Mouse (Mus musculus) embryonic fibroblast, embryonic 13.5 days (primary cell): ENCODE measurements around the gene Ubr4.

Experiments used
- CTCF ChIP-seq: IDR thresholded peaks from 2 replicates; pipeline ENCODE4 v1.5.1; 2011; ENCODE audit warnings: mild to moderate bottlenecking, control low read depth, low read length, moderate library complexity, borderline replicate concordance; ENCODE audit not compliant: insufficient read depth
- POLR2A ChIP-seq: IDR thresholded peaks from 2 replicates; pipeline ENCODE4 v1.6.1; 2011; ENCODE audit warnings: low read depth, mild to moderate bottlenecking, control low read depth, low read length, moderate library complexity

- TF ChIP-seq CTCF (no peak), POLR2A (no peak)
These were observed 124.5 kb downstream of the Ubr4 start for GRCm38 (mm10) chr4:139476663-139477625.
